Mouse (Mus musculus) ES-Bruce4 (cell line): ENCODE results near the gene Clpb. TPM values are rescaled to one million over a fixed set of nuclear protein-coding genes. Genes with fewer than 3 reads are reported as not detected.

ENCODE experiments used
- H3K27ac ChIP-seq: 2 replicates; pipeline ENCODE4 v1.5.1; 2012; ENCODE audit warnings: low read length, inconsistent platforms; ENCODE audit not compliant: insufficient read depth
- H3K27me3 ChIP-seq: 2 replicates; pipeline ENCODE4 v1.6.1; 2012; ENCODE audit warnings: mild to moderate bottlenecking, low read length, inconsistent platforms; ENCODE audit not compliant: control insufficient read depth, poor library complexity, insufficient read depth, severe bottlenecking
- H3K36me3 ChIP-seq: 2 replicates; pipeline ENCODE4 v1.6.1; 2012; ENCODE audit warnings: inconsistent platforms, mild to moderate bottlenecking, low read length, moderate library complexity; ENCODE audit not compliant: control insufficient read depth, poor library complexity, insufficient read depth, severe bottlenecking
- H3K4me1 ChIP-seq: one replicate; pipeline ENCODE4 v1.8.1; 2011; ENCODE audit warnings: low read length; ENCODE audit not compliant: control insufficient read depth, insufficient read depth
- H3K4me3 ChIP-seq: 2 replicates; pipeline ENCODE4 v1.5.1; 2011; ENCODE audit warnings: low read depth, mild to moderate bottlenecking, low read length
- H3K9ac ChIP-seq: 2 replicates; pipeline ENCODE4 v1.6.1; 2012; ENCODE audit warnings: low read depth, mild to moderate bottlenecking, inconsistent platforms; ENCODE audit not compliant: poor library complexity, severe bottlenecking
- H3K9me3 ChIP-seq: replicated peaks from 2 replicates; pipeline ENCODE4 v1.6.1; 2012; ENCODE audit warnings: mild to moderate bottlenecking, low read length, inconsistent platforms; ENCODE audit not compliant: control insufficient read depth, poor library complexity, insufficient read depth, severe bottlenecking
- CTCF ChIP-seq: IDR thresholded peaks from one replicate; pipeline ENCODE4 v1.8.1; 2011; ENCODE audit warnings: low read depth, low read length
- EP300 ChIP-seq: IDR thresholded peaks from 2 replicates; pipeline ENCODE4 v1.6.1; 2011; ENCODE audit warnings: low read depth, low read length; ENCODE audit not compliant: insufficient read depth
- POLR2A ChIP-seq: IDR thresholded peaks from one replicate; pipeline ENCODE4 v1.8.1; 2011; ENCODE audit warnings: low read length; ENCODE audit not compliant: insufficient read depth
- polyA plus RNA-seq: library from polyadenylated mRNA; stranded (reverse); fragments of >200 nt; gene quantifications from 2 replicates; pipeline ENCODE4 v1.2.4, GENCODE M21; 2011; ENCODE audit warnings: low read depth; ENCODE audit not compliant: missing spikeins, insufficient read depth, insufficient read length

The Clpb gene
- polyA plus RNA-seq, 1 experiment, result 58.9 TPM

DNA sequence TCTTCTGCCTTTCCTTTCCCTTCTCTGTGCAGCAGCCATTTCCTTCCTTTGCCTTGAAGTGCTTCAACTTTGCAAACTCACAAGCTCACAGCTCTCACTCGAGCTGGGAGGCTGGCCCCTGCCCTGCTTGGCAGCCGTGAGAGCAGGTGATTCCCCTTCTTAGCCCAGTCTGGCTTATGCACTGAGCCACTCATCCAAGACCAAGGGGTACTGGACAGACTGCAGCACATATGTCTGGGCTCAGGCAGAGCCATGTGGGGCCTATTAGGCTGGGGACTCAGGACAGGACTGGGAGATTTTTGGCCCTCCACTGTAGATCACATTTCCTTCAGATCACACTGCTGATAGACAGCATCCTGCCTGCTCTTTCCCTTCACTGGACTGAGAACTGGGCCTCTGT lies 10.1 kb downstream of the Clpb start:
- Histone ChIP-seq H3K9me3 (no peaks in the 10 kb centered on the region), H3K4me3 (no peak overlapping the region), H3K36me3 (no peaks in the 10 kb centered on the region), H3K27me3 (no peaks in the 10 kb centered on the region), H3K4me1 (peaks cover 4% of the 10 kb centered on the region), H3K27ac (no peak overlapping the region), H3K9ac (no peak overlapping the region)
- TF ChIP-seq POLR2A (no peak), EP300 (no peak), CTCF (no peak)

DNA sequence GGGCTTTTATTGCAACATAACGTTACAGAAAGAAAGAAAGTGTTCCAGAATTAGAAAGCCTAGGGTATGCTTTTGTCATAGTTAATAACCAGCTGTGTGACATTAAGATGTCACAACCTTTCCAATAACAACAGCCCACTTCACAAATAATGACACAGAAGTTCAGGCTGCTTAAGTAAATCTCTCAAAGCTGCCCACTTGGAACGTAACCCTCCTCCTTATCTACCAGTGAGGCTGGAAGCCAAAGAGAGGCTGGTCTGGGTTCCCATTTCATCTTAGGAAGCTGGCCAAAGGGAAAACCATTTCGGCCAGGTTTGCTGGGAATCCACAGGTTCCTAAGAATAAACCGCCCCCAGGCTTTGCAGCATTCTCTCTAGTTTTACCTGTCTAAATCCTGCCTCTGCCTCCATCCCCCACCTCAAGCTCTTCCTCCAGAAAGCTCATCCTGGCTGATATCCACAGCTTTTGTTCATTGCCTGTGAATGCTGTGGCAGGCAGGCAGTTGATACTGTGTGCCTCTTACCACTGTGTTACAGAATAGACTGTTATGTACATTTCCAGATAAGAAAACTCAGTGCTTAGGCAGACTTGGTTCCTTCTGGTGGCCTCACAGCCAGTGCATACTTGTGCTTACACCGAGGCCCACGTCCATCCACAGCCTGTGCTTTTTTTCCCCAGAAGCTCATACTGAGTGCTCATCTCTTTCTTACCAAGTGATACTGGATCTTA lies 12.8 kb downstream of the Clpb start:
- no peaks in the 10 kb centered on the region for H3K9me3 ChIP-seq
- peak overlapping the region; percentile 59 for H3K27ac ChIP-seq
- TF ChIP-seq POLR2A, result no peak
- no peak for TF ChIP-seq EP300
- TF ChIP-seq CTCF, result no peak
- no peaks in the 10 kb centered on the region for H3K27me3 ChIP-seq
- no peak overlapping the region for H3K9ac ChIP-seq
- no peak overlapping the region for H3K4me3 ChIP-seq
- H3K36me3 ChIP-seq, result no peaks in the 10 kb centered on the region
- H3K4me1 ChIP-seq, result peaks cover 2% of the 10 kb centered on the region

DNA sequence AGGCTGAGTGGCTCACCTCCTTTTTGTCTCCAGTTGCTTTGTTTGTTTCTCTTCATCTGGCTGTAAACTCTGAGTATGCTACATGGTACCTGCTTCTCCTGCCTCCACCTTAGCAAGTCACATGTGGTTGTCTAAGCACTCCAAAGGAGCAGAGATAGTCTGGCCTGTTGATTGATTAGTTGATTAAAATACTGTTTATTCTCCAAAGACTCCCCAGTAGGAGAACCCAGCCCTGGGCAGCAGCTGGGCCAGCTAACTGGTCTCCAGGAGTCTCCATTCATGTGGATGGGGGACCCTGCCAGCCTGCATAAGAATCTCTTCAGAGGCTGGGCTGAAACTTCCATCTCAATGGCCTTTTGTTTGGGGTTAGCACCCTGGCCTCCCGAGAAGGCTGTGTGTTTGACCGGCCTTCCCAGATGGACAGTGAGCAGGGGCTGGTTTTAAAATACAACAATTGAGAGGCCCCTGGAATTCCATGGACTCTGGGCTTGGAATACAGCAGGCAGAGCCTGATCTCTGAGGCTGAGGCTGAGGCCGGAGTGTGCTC lies 13.4 kb downstream of the Clpb start:
- Histone ChIP-seq H3K36me3 (no peaks in the 10 kb centered on the region), H3K9ac (no peak overlapping the region), H3K27ac (peak overlapping the region; percentile 59), H3K9me3 (no peaks in the 10 kb centered on the region), H3K4me1 (peaks cover 2% of the 10 kb centered on the region), H3K4me3 (no peak overlapping the region), H3K27me3 (no peaks in the 10 kb centered on the region)
- TF ChIP-seq EP300 (no peak; the same call in 1 of the 2 replicates), POLR2A (no peak)

DNA sequence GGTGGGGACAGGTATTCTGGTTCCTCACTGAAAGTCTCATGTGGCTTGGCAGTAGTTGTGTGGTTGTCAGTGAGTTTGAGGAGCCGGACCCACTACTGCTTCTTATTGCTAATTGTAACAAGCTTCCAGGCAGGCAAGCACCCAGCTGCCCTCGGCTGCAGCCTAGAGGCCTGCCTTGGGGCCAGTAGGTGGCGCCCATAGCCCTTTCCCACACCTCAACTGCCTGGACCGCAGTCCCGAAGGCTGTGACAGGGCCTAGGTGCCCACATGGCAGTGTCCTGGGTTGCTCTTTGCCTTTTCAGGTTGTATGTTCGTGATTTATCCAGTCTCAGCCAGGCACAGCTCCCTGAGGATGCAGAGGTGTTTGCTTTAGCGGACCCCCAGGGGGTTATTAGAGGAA lies 16.2 kb downstream of the Clpb start:
- TF ChIP-seq POLR2A (no peak), CTCF (peak; percentile 79)
- H3K27me3 ChIP-seq, result no peaks in the 10 kb centered on the region
- no peak overlapping the region for H3K9ac ChIP-seq

DNA sequence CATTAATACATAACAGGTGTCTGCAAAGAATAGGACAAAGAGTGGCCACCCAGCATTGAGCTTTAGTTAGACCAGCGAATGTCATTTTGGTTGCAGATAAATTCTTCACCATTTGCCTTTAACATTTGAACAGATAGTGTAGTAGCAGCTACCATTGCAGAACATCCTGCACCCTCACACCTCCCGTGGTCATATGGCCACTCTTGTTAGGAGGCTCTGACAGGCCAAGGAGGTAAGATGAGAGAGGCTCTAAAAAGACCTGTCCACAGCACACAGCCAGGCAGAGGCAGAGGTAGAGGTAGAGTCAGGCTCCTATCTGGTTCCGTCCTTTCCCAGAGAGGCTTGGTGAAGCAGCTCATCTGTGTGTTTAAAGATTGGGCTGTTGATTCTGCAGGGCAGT lies 17.5 kb downstream of the Clpb start:
- Histone ChIP-seq H3K27me3 (no peaks in the 10 kb centered on the region), H3K27ac (no peak overlapping the region), H3K9me3 (no peaks in the 10 kb centered on the region), H3K4me1 (peaks cover 4% of the 10 kb centered on the region), H3K9ac (no peak overlapping the region), H3K36me3 (no peaks in the 10 kb centered on the region), H3K4me3 (no peak overlapping the region)
- TF ChIP-seq CTCF (no peak), POLR2A (no peak), EP300 (no peak)

More for the DNA sequence above, 16.2 kb downstream of the Clpb start:
- H3K36me3 ChIP-seq, result no peaks in the 10 kb centered on the region
- H3K4me1 ChIP-seq, result peaks cover 2% of the 10 kb centered on the region
- H3K4me3 ChIP-seq, result no peak overlapping the region
- no peak overlapping the region for H3K27ac ChIP-seq
- H3K9me3 ChIP-seq, result no peaks in the 10 kb centered on the region

DNA sequence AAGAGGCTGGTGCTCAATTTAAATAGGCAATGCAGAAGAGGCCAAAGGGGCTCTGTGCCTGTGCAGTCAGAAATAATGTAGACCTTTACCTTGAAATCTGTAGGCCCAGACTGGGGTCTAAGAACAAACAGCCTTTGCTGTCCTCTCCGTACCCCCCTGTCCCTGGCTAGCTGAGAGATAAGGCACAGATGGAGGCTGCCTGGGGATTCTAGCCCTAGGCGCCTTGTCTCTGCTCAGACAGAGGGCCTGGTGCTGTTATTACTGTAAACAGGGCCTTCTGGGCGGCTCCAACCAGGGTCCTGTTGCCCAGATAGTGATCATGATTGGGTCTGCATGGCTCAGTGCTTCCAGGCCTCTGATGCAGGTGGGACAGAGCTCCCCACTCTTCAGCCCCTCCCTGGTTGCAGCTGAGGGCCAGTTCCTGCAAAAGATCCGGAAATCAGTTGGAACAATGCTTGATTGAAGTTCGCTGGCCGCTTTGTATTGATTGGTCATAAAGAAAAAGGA lies 18.2 kb downstream of the Clpb start:
- H3K4me1 ChIP-seq, result peaks cover 4% of the 10 kb centered on the region
- no peak overlapping the region for H3K9ac ChIP-seq
- no peak overlapping the region for H3K4me3 ChIP-seq
- H3K9me3 ChIP-seq, result no peaks in the 10 kb centered on the region
- H3K27ac ChIP-seq, result no peak overlapping the region
- TF ChIP-seq CTCF (no peak), POLR2A (no peak), EP300 (no peak)
- no peaks in the 10 kb centered on the region for H3K27me3 ChIP-seq
- no peaks in the 10 kb centered on the region for H3K36me3 ChIP-seq
